In the genomic region with DNA sequence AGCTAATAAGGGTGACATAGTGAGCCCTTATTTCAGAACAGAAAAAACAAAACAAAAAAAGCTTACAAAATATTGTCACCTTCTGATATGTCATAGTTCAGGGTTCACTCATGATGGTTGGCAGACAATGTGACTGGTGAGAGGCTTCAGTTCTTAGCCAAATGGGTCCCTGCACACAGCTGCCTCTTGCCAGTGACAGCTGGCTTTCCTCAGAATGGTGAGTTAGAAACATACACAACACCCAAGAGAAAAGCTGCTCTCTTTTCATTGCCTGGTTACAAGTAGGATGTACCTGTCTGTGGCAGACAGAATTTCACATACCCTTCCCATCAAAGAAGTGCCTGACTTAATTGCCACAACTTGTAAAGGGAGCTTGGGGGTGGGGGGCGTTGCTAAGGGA, we compare ENCODE assay signal across 10 mouse cellular contexts. TPM values are rescaled to one million over a fixed set of nuclear protein-coding genes. Genes with fewer than 3 reads are reported as not detected.
DNase-seq lines count a peak whose midpoint lies in the region; ATAC-seq and TF ChIP-seq lines count a peak whose summit lies in the region.
"Had no signal": no experiment of that assay in that cellular context is flagged by ENCODE, and none has a peak within 500 bp of the region (broad histone marks: within the 10 kb centered on the region; RNA-seq: fewer than 3 reads in every experiment).

No protein-coding gene starts in this region.

- no peak overlapping the region for H3K4me3 ChIP-seq in intestine, embryonic 15.5 days (replicated peaks)
- H3K4me3 ChIP-seq in intestine, embryonic 16.5 days (ENCODE audit: low read length), result no peak overlapping the region
- H3K4me3 ChIP-seq in neural tube, embryonic 13.5 days, result no peak overlapping the region
- H3K4me3 ChIP-seq in limb, embryonic 14.5 days (replicated peaks; ENCODE audit: low read length), result no peak overlapping the region
- no peak overlapping the region for H3K4me3 ChIP-seq in stomach, embryonic 16.5 days (replicated peaks; ENCODE audit: low read length)

- TF ChIP-seq POLR2A in limb, embryonic 14.5 days (IDR thresholded peaks at IDR 0.05; ENCODE audit: borderline replicate concordance, extremely low read depth, insufficient read depth, insufficient read length), result no peak

- H3K27ac ChIP-seq in intestine, embryonic 15.5 days, result no peak overlapping the region
- no peak overlapping the region for H3K27ac ChIP-seq in intestine, embryonic 16.5 days (ENCODE audit: low read length)
- no peak overlapping the region for H3K27ac ChIP-seq in neural tube, embryonic 13.5 days (replicated peaks)
- H3K27ac ChIP-seq in limb, embryonic 14.5 days (replicated peaks; ENCODE audit: low read depth, low read length), result no peak overlapping the region
- no peak overlapping the region for H3K27ac ChIP-seq in stomach, embryonic 16.5 days (ENCODE audit: low read length)
- H3K27ac ChIP-seq: hindbrain, embryonic 15.5 days; liver, embryonic 14.5 days; neural tube, embryonic 12.5 days had no signal

- ATAC-seq in intestine, embryonic 15.5 days, result no peak
- ATAC-seq in intestine, embryonic 16.5 days, result no peak
- no peak for ATAC-seq in neural tube, embryonic 13.5 days (ENCODE audit: low read depth)
- ATAC-seq in limb, embryonic 14.5 days (ENCODE audit: low FRiP score, low read depth), result no peak
- ATAC-seq in stomach, embryonic 16.5 days (ENCODE audit: insufficient read depth, low FRiP score), result no peak

- no peaks in the 10 kb centered on the region for H3K27me3 ChIP-seq in intestine, embryonic 15.5 days (replicated peaks)
- H3K27me3 ChIP-seq in intestine, embryonic 16.5 days (replicated peaks; ENCODE audit: control insufficient read depth, insufficient read depth, low read length), result no peaks in the 10 kb centered on the region
- H3K27me3 ChIP-seq in neural tube, embryonic 13.5 days, result peaks cover 13% of the 10 kb centered on the region
- H3K27me3 ChIP-seq in limb, embryonic 14.5 days (ENCODE audit: control insufficient read depth, insufficient read depth, low read length), result peaks cover 5% of the 10 kb centered on the region; the same call in 1 of the 2 replicates
- no peaks in the 10 kb centered on the region for H3K27me3 ChIP-seq in stomach, embryonic 16.5 days (ENCODE audit: control insufficient read depth, insufficient read depth, low read length)
- H3K27me3 ChIP-seq: hindbrain, embryonic 15.5 days had no signal

- no peak for DNase-seq in neural tube, embryonic 10.5 days (ENCODE audit: extremely low spot score, low spot score)
- DNase-seq in limb, embryonic 14.5 days (ENCODE audit: low spot score), result no peak
- DNase-seq in adrenal gland, postnatal 10 days, result no peak

- H3K4me2 ChIP-seq in intestine, embryonic 15.5 days (replicated peaks), result peak overlapping the region; percentile 54
- H3K4me2 ChIP-seq in intestine, embryonic 16.5 days (ENCODE audit: low read depth, low read length), result no peak overlapping the region
- peak overlapping the region; percentile 61 for H3K4me2 ChIP-seq in neural tube, embryonic 13.5 days
- peak overlapping the region; percentile 59; the same call in 1 of the 2 replicates for H3K4me2 ChIP-seq in limb, embryonic 14.5 days (replicated peaks; ENCODE audit: low read depth, low read length, severe bottlenecking)
- 0 out of 2 replicates have a peak overlapping the region, but pooled peaks have one; percentile 52 for H3K4me2 ChIP-seq in stomach, embryonic 16.5 days (ENCODE audit: low read depth, low read length)

- no peaks in the 10 kb centered on the region for H3K9me3 ChIP-seq in intestine, embryonic 15.5 days
- no peaks in the 10 kb centered on the region for H3K9me3 ChIP-seq in intestine, embryonic 16.5 days (ENCODE audit: control insufficient read depth, low read length)
- no peaks in the 10 kb centered on the region for H3K9me3 ChIP-seq in neural tube, embryonic 13.5 days
- H3K9me3 ChIP-seq in limb, embryonic 14.5 days (ENCODE audit: control insufficient read depth, low read length), result no peaks in the 10 kb centered on the region
- H3K9me3 ChIP-seq in stomach, embryonic 16.5 days (replicated peaks; ENCODE audit: control insufficient read depth, low read length), result 0 out of 2 replicates have a peak, but pooled peaks cover 3% of the 10 kb centered on the region
- H3K9me3 ChIP-seq: hindbrain, embryonic 15.5 days; neural tube, embryonic 12.5 days had no signal

- H3K9ac ChIP-seq in intestine, embryonic 15.5 days, result no peak overlapping the region
- no peak overlapping the region for H3K9ac ChIP-seq in intestine, embryonic 16.5 days (ENCODE audit: low read depth, low read length)
- peak overlapping the region; percentile 66; the same call in 1 of the 2 replicates for H3K9ac ChIP-seq in neural tube, embryonic 13.5 days
- no peak overlapping the region for H3K9ac ChIP-seq in limb, embryonic 14.5 days (ENCODE audit: low read depth, low read length, severe bottlenecking)
- no peak overlapping the region for H3K9ac ChIP-seq in stomach, embryonic 16.5 days (ENCODE audit: low read length)
- H3K9ac ChIP-seq: liver, embryonic 14.5 days; neural tube, embryonic 12.5 days had no signal

- 25% methylated on average over 1 of the region's 1 CpGs for WGBS in intestine, embryonic 15.5 days
- WGBS in intestine, embryonic 16.5 days, result 43% methylated on average over 1 of the region's 1 CpGs
- WGBS in neural tube, embryonic 13.5 days, result 50% methylated on average over 1 of the region's 1 CpGs
- WGBS in limb, embryonic 14.5 days, result 40% methylated on average over 1 of the region's 1 CpGs
- 30% methylated on average over 1 of the region's 1 CpGs for WGBS in stomach, embryonic 16.5 days

- H3K4me1 ChIP-seq in intestine, embryonic 15.5 days (replicated peaks), result no peaks in the 10 kb centered on the region
- H3K4me1 ChIP-seq in intestine, embryonic 16.5 days (ENCODE audit: control insufficient read depth, insufficient read depth, low read length), result peaks cover 5% of the 10 kb centered on the region
- H3K4me1 ChIP-seq in neural tube, embryonic 13.5 days (replicated peaks), result peaks cover 6% of the 10 kb centered on the region; the same call in 1 of the 2 replicates
- no peaks in the 10 kb centered on the region for H3K4me1 ChIP-seq in limb, embryonic 14.5 days (ENCODE audit: control insufficient read depth, insufficient read depth, low read length)
- peaks cover 4% of the 10 kb centered on the region; the same call in 1 of the 2 replicates for H3K4me1 ChIP-seq in stomach, embryonic 16.5 days (ENCODE audit: control insufficient read depth, insufficient read depth, low read length)
- H3K4me1 ChIP-seq: neural tube, embryonic 12.5 days had no signal

- H3K36me3 ChIP-seq in intestine, embryonic 15.5 days, result no peaks in the 10 kb centered on the region
- H3K36me3 ChIP-seq in intestine, embryonic 16.5 days (ENCODE audit: control insufficient read depth, insufficient read depth, low read length), result no peaks in the 10 kb centered on the region
- H3K36me3 ChIP-seq in neural tube, embryonic 13.5 days, result no peaks in the 10 kb centered on the region
- no peaks in the 10 kb centered on the region for H3K36me3 ChIP-seq in limb, embryonic 14.5 days (ENCODE audit: control insufficient read depth, insufficient read depth, low read length)
- no peaks in the 10 kb centered on the region for H3K36me3 ChIP-seq in stomach, embryonic 16.5 days (ENCODE audit: control insufficient read depth, insufficient read depth, low read length)
- H3K36me3 ChIP-seq: hindbrain, embryonic 15.5 days; neural tube, embryonic 12.5 days had no signal

RNA-seq across cellular contexts. Expression of a gene that starts 18.5 kb away (rescaled TPM):
- 13.9 and 15.3 TPM in 2 replicates for polyA plus RNA-seq in intestine, embryonic 15.5 days (2015; fragmentation: Nextera tagmentation; extraction: Ambion mirVana)
- 11.9 and 12.5 TPM in 2 replicates for polyA plus RNA-seq in intestine, embryonic 16.5 days (2015; fragmentation: Nextera tagmentation; extraction: Ambion mirVana)
- 36.7 and 37.3 TPM in 2 replicates for polyA plus RNA-seq in neural tube, embryonic 13.5 days (2015; fragmentation: Nextera tagmentation; extraction: Ambion mirVana)
- polyA plus RNA-seq in limb, embryonic 14.5 days (2012; rRNA removed), result 15.2 and 19.7 TPM in 2 replicates
- 20.6 and 26.5 TPM in 2 replicates for polyA plus RNA-seq in limb, embryonic 14.5 days (2014; fragmentation: Nextera tagmentation; extraction: Ambion mirVana)
- polyA plus RNA-seq in stomach, embryonic 16.5 days (2015; fragmentation: Nextera tagmentation; extraction: Ambion mirVana), result 15.3 and 18.1 TPM in 2 replicates
- 1 to 10 TPM; 5.9 to 9.1 TPM for total RNA-seq in adrenal gland, postnatal 10 days (2021)
